Mouse (Mus musculus) midbrain, embryonic 14.5 days (tissue): ENCODE results near the gene B4gat1. TPM values are rescaled to one million over a fixed set of nuclear protein-coding genes. Genes with fewer than 3 reads are reported as not detected.

Experiments
- ATAC-seq: fragments of 200-750 bp; cut with Nextera tagmentation; 2 replicates; pipeline ENCODE4 v1.8.0; 2017; ENCODE audit warnings: moderate number of reproducible peaks, moderate library complexity; ENCODE audit not compliant: low FRiP score, low TSS enrichment
- DNase-seq: peaks from one replicate; pipeline ENCODE4 v3.0.0-alpha.2; 2015
- H3K27ac ChIP-seq: fragments of 300-500 bp; sonication (generic); replicated peaks from 2 replicates; pipeline ENCODE4 v1.5.1; 2014; ENCODE audit warnings: mild to moderate bottlenecking, low read depth, low read length, moderate library complexity
- H3K27me3 ChIP-seq: fragments of 300-500 bp; sonication (generic); 2 replicates; pipeline ENCODE4 v1.6.1; 2014; ENCODE audit warnings: low read length, control low read depth, mixed read lengths; ENCODE audit not compliant: control insufficient read depth, insufficient read depth
- H3K36me3 ChIP-seq: fragments of 300-500 bp; sonication (generic); 2 replicates; pipeline ENCODE4 v1.6.1; 2014; ENCODE audit warnings: low read length, control low read depth; ENCODE audit not compliant: control insufficient read depth, insufficient read depth
- H3K4me1 ChIP-seq: fragments of 300-500 bp; sonication (generic); 2 replicates; pipeline ENCODE4 v1.6.1; 2014; ENCODE audit warnings: mild to moderate bottlenecking, antibody characterized with exemption, low read length, control low read depth; ENCODE audit not compliant: control insufficient read depth, insufficient read depth
- H3K4me2 ChIP-seq: fragments of 300-500 bp; sonication (generic); 2 replicates; pipeline ENCODE4 v1.6.1; 2014; ENCODE audit warnings: mild to moderate bottlenecking, low read length, moderate library complexity
- H3K4me3 ChIP-seq: fragments of 300-500 bp; sonication (generic); replicated peaks from 2 replicates; pipeline ENCODE4 v1.5.1; 2014; ENCODE audit warnings: low read depth, low read length
- H3K9ac ChIP-seq: fragments of 300-500 bp; sonication (generic); replicated peaks from 2 replicates; pipeline ENCODE4 v1.6.1; 2014; ENCODE audit warnings: mild to moderate bottlenecking, low read length, moderate library complexity
- H3K9me3 ChIP-seq: fragments of 300-500 bp; sonication (generic); 2 replicates; pipeline ENCODE4 v1.6.1; 2016; ENCODE audit warnings: low read length, control low read depth, mixed read lengths; ENCODE audit not compliant: control insufficient read depth
- WGBS: fragments of 180-500 bp; shearing (Covaris S2); extraction: QIAGEN DNeasy Blood & Tissue Kit; methylation state at CpG from one replicate; pipeline ENCODE4 v1.1.7; 2014; 5-methylcytosine and 5-hydroxymethylcytosine counted together
- polyA plus RNA-seq: library from polyadenylated mRNA; unstranded; fragments of >200 nt; fragmentation: Nextera tagmentation; extraction: Ambion mirVana; gene quantifications from 2 replicates; pipeline ENCODE4 v1.2.1, GENCODE M21; 2014

B4gat1 gene
- polyA plus RNA-seq, 1 experiment from 2014 or later = 69.7 TPM

DNA sequence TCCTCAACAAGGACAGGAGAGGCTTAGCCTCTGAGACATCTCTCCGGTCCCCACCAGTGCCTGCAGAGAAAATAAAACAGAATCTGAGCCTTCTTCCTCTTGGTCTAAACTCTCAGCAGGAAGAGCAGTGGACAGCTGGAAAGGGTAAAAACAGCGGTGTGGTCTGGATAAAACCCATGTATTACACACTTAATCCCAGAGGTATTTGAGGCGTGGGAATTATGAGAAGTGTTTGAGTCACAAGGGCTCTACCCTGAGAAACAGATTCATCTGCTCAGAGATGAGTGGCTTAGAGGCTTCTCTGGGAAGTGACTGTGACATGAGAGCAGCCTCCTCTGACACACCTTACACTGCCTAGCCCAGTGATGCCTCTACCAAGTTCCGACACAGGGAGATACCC is 21.0 kb upstream of the B4gat1 start:
- WGBS = 91% methylated on average over 4 of the region's 4 CpGs
- ATAC-seq (no peak), DNase-seq (no peak)
- H3K36me3 ChIP-seq = no peaks in the 10 kb centered on the region
- H3K27me3 ChIP-seq = no peaks in the 10 kb centered on the region
- no peak overlapping the region for H3K4me3 ChIP-seq
- no peak overlapping the region for H3K9ac ChIP-seq
- 0 out of 2 replicates have a peak, but pooled peaks cover 2% of the 10 kb centered on the region for H3K4me1 ChIP-seq
- no peak overlapping the region for H3K27ac ChIP-seq
- H3K4me2 ChIP-seq = no peak overlapping the region
- H3K9me3 ChIP-seq = no peaks in the 10 kb centered on the region

DNA sequence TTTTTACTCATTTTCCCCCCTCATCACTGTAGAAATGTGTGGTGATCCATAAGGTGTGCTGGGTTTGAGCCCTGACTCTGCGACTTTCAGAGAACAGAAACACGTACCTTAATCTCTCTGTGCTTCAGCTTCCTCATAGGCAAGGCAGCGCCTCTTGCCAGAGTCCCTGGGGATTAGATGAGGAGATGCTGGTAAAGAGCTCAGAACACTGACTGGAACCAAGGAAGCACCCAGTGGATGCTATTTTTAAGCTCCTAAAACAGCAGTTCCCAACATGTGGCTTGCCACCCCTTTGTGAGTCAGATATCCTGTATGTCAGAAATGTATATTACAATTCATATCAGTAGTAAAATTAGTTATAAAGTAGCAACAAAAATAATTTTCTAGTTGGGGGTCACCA is 20.4 kb upstream of the B4gat1 start:
- no peaks in the 10 kb centered on the region for H3K27me3 ChIP-seq
- ATAC-seq (no peak), DNase-seq (no peak)
- no peak overlapping the region for H3K4me2 ChIP-seq
- no peaks in the 10 kb centered on the region for H3K9me3 ChIP-seq
- H3K4me1 ChIP-seq = 0 out of 2 replicates have a peak, but pooled peaks cover 2% of the 10 kb centered on the region
- no peak overlapping the region for H3K9ac ChIP-seq
- no peak overlapping the region for H3K4me3 ChIP-seq
- WGBS = 85% methylated on average over 3 of the region's 3 CpGs
- H3K36me3 ChIP-seq = no peaks in the 10 kb centered on the region
- no peak overlapping the region for H3K27ac ChIP-seq

DNA sequence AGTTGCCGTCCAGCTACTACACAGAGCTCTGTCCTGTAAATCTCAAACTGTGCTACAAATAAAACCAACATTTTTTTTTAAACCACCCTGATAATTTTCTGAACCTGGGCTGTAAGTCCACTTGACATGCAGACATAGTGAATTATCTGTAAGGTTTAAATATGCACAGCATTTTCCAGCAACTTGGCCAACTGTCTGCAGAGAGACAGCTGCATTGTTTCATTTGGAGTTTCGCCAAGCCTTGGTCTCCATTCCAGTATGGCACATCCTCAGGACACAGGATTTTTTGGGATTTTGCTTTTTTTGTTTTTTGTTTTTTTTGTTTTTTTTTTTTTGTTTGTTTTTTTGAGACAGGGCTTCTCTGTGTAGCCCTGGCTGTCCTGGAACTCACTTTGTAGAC is 17.2 kb upstream of the B4gat1 start:
- ATAC-seq = no peak
- Histone ChIP-seq H3K9ac (no peak overlapping the region), H3K4me3 (no peak overlapping the region), H3K4me1 (peaks cover 7% of the 10 kb centered on the region; the same call in 1 of the 2 replicates), H3K4me2 (no peak overlapping the region), H3K36me3 (no peaks in the 10 kb centered on the region), H3K27ac (no peak overlapping the region), H3K9me3 (no peaks in the 10 kb centered on the region), H3K27me3 (no peaks in the 10 kb centered on the region)
- WGBS = 88% methylated on average over 2 of the region's 2 CpGs
- no peak for DNase-seq

DNA sequence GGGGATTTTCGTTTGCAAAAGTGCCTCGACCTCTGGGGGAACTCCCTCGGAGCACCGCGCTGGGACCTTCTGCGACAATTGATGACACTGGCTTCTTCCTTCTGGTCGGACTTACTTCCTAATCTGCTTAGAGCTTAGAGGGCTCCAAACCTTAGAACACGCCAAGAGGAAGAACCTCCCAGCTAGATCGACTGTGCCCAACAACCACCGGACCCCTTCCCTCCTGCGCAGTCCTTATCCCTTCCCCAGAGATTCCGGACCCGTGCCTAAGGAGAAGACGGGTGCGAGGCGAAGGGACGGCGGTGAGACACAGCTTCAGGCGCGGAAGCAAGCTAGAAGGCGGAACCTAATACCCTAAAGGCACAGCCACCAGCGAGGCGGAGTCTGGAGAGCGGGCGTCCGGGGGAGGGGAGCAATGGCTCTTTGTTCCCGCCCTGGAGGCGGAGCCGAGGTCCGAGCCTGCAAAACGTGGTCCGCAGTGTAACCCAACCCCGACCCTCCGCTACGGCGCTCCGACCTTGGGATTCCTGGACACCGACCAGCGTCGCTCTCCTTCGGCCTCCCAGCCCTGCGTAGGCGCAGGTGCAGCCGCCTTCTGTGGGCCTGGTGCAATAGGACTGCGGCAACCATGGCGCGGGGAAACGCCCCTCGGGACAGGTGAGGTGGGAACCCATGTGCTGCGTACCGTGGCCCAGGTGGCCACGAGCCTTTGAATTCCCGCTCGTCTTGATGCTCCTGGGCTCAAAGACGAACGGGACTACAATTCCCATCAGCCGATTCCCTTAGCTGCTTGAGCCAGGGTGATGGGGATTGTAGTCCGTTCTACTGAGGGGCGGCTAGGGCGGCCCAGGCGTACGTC is 14.8 kb upstream of the B4gat1 start, which contains the start of gene Slc29a2:
Slc29a2 (plus strand) TSS at position 240 of the 859 bp plus-strand sequence.
- DNase-seq = peak; percentile 94
- under 1% methylated on average over 62 of the region's 62 CpGs for WGBS
- peak within 1 kb of the TSS; percentile 51 for H3K4me3 ChIP-seq

DNA sequence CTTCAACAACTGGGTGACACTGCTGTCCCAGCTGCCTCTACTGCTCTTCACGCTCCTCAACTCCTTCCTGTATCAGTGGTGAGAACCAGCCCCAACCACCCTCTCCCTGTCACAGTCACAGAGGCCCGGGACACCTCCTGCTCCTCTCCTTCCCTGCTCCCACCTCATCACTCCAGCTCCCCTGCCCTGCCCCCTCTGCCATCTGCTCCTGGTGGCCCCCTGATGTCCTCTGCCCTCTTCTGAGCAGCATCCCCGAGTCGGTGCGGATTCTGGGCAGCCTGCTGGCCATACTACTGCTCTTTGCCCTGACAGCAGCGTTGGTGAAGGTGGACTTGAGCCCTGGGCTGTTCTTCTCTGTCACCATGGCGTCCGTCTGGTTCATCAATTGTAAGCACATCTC is 12.5 kb upstream of the B4gat1 start:
- peaks cover 5% of the 10 kb centered on the region; the same call in 1 of the 2 replicates for H3K4me1 ChIP-seq
- H3K4me3 ChIP-seq = no peak overlapping the region
- DNase-seq = no peak
- WGBS = 90% methylated on average over 8 of the region's 8 CpGs
- no peaks in the 10 kb centered on the region for H3K9me3 ChIP-seq
- H3K9ac ChIP-seq = no peak overlapping the region
- peaks cover 31% of the 10 kb centered on the region for H3K36me3 ChIP-seq
- no peaks in the 10 kb centered on the region for H3K27me3 ChIP-seq
- ATAC-seq = no peak
- H3K27ac ChIP-seq = no peak overlapping the region
- H3K4me2 ChIP-seq = no peak overlapping the region

More for the DNA sequence above, 14.8 kb upstream of the B4gat1 start, which contains the start of gene Slc29a2:
- peak within 1 kb of the TSS; percentile 60 for H3K9ac ChIP-seq
- peaks cover 10% of the 10 kb centered on the region for H3K36me3 ChIP-seq
- H3K9me3 ChIP-seq = no peaks in the 10 kb centered on the region
- H3K27ac ChIP-seq = peak within 1 kb of the TSS; percentile 87
- ATAC-seq = peak; percentile 92
- peak within 1 kb of the TSS; percentile 58 for H3K4me2 ChIP-seq
- peaks cover 5% of the 10 kb centered on the region; the same call in 1 of the 2 replicates for H3K4me1 ChIP-seq
- H3K27me3 ChIP-seq = no peaks in the 10 kb centered on the region

DNA sequence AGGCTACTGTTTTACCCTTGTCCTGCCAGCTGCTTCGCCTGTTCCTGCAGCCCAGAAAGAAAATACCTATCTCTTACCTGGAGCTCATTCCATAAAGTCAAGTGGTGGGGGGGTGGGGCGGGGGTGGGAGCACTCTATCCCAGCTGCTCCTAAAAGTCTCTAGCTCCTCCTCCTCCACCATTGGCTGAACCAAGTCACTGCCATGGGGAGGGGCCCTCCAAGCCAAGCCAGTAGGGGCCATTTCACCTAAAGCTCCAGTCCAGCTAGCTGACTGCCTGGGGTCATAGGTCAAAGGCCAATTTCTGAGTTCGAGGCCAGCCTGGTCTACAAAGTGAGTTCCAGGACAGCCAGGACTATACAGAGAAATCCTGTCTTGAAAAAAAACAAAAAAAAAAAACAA is 5.9 kb upstream of the B4gat1 start:
- Histone ChIP-seq H3K36me3 (peaks cover 32% of the 10 kb centered on the region), H3K27ac (no peak overlapping the region), H3K27me3 (no peaks in the 10 kb centered on the region), H3K9me3 (no peaks in the 10 kb centered on the region), H3K4me2 (no peak overlapping the region), H3K4me3 (no peak overlapping the region), H3K9ac (no peak overlapping the region), H3K4me1 (0 out of 2 replicates have a peak, but pooled peaks cover under 1% of the 10 kb centered on the region)
- no peak for ATAC-seq
- 84% methylated on average over 3 of the region's 3 CpGs for WGBS
- no peak for DNase-seq

DNA sequence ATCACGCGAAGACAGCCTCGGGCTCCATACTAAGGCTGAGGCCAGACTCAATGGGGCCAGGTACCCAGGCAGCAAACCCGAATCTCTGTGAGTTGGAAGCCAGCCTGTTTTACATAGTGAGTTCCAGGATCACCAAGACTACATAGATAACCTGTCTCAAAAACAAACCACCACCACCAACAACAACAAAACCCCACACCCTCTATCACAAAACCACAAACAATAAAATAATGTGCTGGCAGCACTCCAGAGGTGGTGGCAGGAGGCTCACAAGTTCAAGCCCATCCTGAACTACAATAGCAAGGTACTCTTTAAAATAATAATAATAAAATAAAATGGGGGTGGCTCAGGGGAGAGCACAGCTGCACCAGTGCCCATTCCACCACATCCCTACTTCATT is 2.0 kb upstream of the B4gat1 start:
- H3K36me3 ChIP-seq = 0 out of 2 replicates have a peak, but pooled peaks cover under 1% of the 10 kb centered on the region
- no peak for ATAC-seq
- 80% methylated on average over 4 of the region's 4 CpGs for WGBS
- no peaks in the 10 kb centered on the region for H3K27me3 ChIP-seq
- DNase-seq = no peak
- no peak overlapping the region for H3K4me3 ChIP-seq
- no peaks in the 10 kb centered on the region for H3K9me3 ChIP-seq
- H3K4me1 ChIP-seq = peaks cover 19% of the 10 kb centered on the region
- H3K4me2 ChIP-seq = no peak overlapping the region
- no peak overlapping the region for H3K27ac ChIP-seq
- H3K9ac ChIP-seq = no peak overlapping the region

DNA sequence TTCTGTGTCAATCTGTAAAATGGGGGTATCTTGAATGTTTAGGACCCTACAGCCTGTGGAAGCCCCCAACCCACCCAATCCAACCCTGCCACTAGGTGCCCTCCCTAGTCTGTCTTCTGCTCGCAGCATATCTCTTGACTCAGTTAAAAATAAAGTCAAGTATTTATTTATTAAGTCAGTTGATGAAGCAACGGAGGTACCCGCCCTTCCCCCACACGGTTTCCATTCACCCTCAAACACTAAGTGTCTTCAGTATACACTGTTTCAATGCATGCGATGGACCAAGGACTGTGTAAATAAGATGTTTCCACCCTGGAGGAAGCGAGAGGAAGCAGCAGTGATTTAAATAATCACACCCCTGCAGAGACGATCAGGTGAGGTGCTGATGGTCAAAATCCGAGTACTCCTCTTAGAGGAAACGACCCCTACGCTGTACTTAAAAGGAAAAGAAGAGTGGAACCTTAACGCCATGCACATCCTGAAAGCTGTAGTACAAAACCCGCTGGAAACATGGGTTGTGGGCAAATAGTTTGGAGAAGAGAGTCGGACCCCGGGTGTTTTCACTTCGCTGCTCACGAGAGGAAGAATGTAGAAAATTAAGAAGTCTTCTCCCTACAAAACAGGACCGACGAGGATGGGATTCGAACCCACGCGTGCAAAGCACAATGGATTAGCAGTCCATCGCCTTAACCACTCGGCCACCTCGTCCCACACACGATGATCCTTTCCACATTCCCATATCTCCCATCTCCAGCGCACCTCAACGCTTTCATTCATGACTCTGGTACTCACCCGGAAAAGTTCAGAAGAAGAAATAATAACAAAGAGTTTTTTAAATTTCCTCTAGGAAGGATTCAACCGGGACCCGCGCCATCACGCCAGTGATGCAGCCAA is 701 bp upstream of the B4gat1 start:
- H3K36me3 ChIP-seq = no peaks in the 10 kb centered on the region
- peak overlapping the region; percentile 86 for H3K4me2 ChIP-seq
- H3K27ac ChIP-seq = peak overlapping the region; percentile 86
- peak overlapping the region; percentile 89 for H3K4me3 ChIP-seq
- WGBS = 6% methylated on average over 32 of the region's 32 CpGs
- H3K27me3 ChIP-seq = no peaks in the 10 kb centered on the region
- peaks cover 25% of the 10 kb centered on the region for H3K4me1 ChIP-seq
- H3K9me3 ChIP-seq = no peaks in the 10 kb centered on the region
- peak overlapping the region; percentile 94 for H3K9ac ChIP-seq
- peak; percentile 69; the same call in 1 of the 2 replicates for ATAC-seq
- peak; percentile 90 for DNase-seq
